Mouse (Mus musculus) NIH3T3 (cell line): ENCODE results near the gene Syp.

ENCODE experiments used
- DNase-seq: peaks from one replicate; pipeline ENCODE4 v3.0.0-alpha.2; 2012; ENCODE audit warnings: low read depth

Gene Syp

GRCm38 (mm10) chrX:7662936-7663335 lies 24.7 kb downstream of the Syp start:
- DNase-seq: no peak

GRCm38 (mm10) chrX:7664791-7665190 lies 26.5 kb downstream of the Syp start:
- DNase-seq: no peak

DNA sequence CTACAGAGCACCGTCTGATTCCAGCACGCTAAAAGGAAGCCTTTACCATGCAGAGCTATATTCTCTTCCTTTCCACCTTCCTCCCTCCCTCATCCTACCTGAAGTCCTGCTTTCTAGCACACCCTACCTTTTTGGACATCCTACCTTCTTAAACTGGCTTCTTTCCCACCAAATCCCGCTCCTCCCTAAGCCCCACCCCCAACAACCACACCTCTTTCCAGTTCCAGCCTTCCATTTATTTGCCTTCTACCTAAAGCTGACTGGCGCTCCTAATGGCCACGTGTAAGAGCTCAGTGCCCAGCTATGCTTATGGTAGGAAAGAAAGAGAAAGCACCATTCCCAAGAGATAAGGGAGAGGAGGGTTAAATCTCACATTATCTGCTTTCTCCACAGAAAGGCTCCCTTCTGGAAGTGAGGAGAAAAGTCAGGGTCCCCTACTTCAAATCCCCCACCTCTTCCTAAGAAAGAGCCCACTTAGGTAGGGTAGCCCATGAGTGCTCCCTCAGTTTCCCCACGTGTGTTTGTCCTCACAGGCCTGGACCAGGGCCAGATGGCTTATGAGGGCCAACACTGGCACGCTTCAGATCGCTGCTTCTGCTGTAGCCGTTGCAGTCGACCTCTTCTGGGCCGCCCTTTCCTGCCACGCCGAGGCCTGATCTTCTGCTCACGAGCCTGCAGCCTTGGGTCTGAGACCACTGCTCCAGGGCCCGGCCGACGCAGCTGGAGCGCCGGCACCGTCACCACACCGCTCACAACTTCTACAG lies 27.6 kb downstream of the Syp start:
- no peak for DNase-seq

GRCm38 (mm10) chrX:7670390-7670881 lies 32.2 kb downstream of the Syp start:
- peak; percentile 76 for DNase-seq

DNA sequence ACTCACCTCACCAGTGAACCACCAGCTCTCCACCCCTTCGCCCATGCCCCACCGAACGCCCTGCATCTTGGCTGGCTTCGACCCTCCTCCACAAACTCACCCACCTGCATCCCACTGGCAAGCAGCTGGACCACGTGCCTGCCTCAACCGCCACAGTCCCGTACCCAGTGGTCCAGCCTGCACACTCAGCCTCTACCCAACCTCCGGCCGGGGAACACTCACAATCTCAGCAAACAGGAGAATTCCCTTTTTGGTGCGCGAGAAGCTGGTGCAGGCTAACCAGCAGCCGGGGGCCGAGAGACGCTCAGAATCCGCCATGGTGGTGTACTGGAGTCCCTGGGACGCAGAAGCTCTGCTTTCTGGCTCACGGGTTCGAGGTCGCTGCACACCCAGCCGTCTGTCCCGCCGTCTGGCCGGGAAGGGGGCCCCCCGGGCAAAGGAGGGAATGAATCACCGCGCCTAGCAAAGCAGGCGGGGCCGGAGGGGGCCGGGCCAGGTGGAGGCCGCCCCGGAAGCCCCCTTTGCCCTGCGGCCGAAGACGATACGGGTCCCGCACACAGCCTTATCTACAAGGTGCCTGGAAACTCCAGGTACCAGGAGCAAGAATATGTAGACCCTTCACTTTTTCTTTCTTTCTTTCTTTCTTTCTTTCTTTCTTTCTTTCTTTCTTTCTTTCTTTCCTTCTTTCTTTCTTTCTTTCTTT lies 32.8 kb downstream of the Syp start, which contains the start of gene Plp2:
Gene Plp2 (minus strand): TSS at position 470 of the 703 bp plus-strand sequence.
- DNase-seq: peak; percentile 72

- no peak for DNase-seq
Measured at GRCm38 (mm10) chrX:7672739-7673138, 34.5 kb downstream of the Syp start.

- DNase-seq: peak; percentile 67
Measured at GRCm38 (mm10) chrX:7673578-7674281, 35.5 kb downstream of the Syp start.

DNA sequence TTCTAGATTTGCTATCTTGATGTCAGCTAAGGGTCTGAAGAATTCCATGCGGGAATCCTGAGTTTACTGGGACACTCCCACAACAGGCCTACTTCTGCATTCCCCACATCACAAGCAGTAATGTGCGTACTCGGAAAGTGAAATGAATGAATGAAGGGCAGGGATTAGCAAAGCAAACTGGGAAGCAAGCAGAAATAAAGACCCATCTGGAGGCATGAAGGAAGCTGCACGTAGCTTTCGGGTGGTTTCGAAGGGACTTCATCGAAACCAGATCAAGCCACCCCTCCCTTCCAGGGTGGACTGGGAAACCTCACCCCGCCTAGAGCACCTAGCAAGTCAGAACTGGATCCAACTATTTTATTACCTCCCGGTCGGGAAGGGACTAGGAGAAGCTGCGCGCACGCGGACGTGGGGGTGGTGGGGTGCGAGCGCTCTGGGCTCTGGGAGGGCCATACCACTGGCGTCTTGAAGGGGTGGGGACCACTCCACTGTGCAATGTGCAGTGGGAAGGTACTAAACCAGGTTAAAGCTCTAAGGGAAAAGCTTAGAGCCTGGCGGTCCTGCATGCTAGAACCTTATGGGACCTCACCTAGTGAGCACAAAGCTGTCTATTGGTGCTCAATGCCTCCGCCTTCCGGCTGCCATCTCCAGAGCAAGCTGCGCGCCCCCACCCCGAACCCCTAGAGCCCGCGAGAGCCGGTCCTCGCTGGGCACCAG lies 36.2 kb downstream of the Syp start:
- DNase-seq: no peak

DNA sequence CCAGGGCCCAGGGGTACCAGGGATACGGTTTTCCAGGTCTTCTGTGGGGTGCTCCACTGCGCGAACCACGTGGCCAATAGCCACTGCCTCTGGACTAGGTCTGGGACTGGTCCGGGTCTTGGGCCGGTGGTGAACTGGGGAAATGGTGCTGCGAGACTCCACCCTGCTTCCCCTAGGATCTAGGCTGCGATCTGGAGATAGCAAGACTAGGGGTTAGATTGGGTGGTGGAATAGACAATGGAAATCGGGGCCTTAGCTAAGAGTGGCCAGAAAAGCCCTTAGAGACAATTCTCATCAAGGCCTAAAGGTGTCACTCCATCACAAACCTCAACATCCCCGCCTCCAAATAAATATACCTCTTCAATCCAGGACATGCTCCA lies 36.7 kb downstream of the Syp start:
- no peak for DNase-seq

GRCm38 (mm10) chrX:7678986-7679385 lies 40.7 kb downstream of the Syp start:
- peak; percentile 22 for DNase-seq

DNA sequence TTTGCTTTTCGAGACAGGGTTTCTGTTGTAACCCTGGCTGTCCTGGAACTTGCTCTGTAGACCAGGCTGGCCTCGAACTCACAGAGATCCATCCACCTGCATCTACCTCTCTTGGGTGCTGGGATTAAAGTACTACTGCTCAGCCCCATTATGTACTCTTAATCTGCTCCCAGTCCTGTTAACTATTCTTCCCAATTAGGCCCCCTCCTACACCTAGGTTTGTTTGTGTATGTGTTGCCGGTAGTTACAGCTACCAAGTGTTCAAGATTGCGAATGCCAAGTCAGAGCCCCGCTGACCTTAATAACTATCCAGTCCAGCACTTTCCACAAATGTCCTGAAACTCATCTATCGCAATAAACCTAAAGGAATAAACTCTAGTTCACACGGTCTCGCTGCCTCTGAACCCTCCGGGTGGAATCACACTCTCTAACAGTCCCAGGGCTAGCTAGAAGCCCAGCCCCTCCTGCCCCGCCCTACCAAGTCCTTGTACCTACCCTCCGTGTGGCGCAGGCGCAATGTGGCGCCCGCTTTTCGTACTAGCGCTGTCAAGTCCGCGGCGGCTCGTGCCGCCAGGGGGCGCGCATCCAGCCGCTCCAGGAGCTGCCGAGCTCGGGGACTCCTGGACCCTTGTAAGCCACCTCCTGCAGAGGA lies 41.3 kb downstream of the Syp start:
- peak; percentile 95 for DNase-seq

DNA sequence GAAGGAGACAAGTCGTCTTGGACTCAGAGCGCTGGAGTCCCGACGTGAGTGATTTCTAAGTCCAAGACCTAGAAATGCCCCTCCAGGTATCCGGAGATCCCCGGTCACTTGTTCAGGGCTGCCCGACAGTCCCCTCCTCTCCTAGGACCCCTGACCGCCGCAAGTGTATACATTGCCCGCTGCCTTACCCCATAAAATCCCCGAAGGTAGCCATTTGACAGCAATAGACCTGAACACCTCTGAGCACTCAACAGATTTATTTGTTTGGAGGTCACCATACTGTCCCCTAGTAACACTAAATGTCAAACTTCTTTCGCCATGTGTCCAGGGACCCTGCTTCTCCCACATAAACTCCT lies 41.8 kb downstream of the Syp start:
- no peak for DNase-seq

- no peak for DNase-seq
Measured at GRCm38 (mm10) chrX:7680864-7681263, 42.6 kb downstream of the Syp start, which contains the start of gene Magix. Gene Magix, minus strand, starts transcription at chrX:7681251.

DNA sequence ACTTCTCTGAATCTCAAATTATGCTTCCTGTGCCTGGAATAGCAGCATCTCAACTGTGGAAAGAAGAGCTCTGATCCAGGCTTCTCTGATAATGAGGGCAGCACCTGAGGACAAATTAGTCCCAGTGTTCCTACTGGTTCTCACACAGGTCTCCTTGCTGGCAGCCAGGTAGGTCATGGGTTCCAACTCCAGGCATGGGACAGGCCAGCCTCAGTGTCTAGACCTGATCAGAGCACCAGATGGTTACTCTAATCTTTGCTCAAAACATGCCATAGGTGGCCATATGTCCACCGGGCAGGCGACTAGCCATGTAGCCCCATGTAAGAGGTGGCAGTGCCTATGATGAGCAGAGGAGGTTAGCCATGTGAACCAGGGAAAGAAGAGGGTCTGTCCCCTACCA lies 50.0 kb downstream of the Syp start:
- no peak for DNase-seq

GRCm38 (mm10) chrX:7690486-7690885 lies 52.2 kb downstream of the Syp start:
- DNase-seq: no peak

GRCm38 (mm10) chrX:7692862-7693261 lies 54.6 kb downstream of the Syp start:
- DNase-seq: peak; percentile 62

- no peak for DNase-seq
Measured at GRCm38 (mm10) chrX:7696520-7696919, 58.2 kb downstream of the Syp start.

DNA sequence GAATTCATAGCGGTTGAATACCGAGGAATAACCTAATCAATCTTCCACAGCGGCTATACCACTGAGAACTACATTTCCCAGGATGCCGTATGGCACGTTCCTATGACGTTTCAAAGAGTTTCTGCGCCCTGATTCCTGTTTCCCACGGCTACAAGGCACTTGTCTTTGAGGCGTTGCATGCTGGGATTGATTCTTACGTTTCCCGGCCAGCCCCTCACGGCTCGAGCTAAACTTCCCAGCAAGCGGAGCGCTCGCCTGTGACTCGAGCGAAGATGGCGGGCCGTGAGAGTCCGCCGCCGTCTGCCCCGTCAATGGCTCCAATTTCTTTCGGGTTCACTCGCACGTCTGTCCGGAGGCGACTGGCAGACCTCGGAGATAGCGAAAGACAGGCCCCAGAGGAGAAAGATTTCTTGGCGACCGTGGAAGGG lies 58.7 kb downstream of the Syp start, which contains the start of gene Gpkow:
Gene Gpkow (plus strand): TSS at position 178 of the 428 bp plus-strand sequence.
- DNase-seq: peak; percentile 91
